Mouse (Mus musculus) monocyte, adult 5-6 weeks (primary cell): ENCODE results near the gene Klhdc8b. TPM values are rescaled to one million over a fixed set of nuclear protein-coding genes. Genes with fewer than 3 reads are reported as not detected.

ENCODE experiments used
- ATAC-seq: fragments of 153-309, 156-312 bp; replicated peaks from 2 replicates; pipeline ENCODE4 v1.8.0; 2017; ENCODE audit warnings: mild to moderate bottlenecking; ENCODE audit not compliant: low TSS enrichment, insufficient number of reproducible peaks, severe bottlenecking, poor library complexity, low FRiP score
- total RNA-seq: library from RNA; stranded (forward); fragments of 200-1000, 200-491, 200-594 nt; gene quantifications from 3 replicates; pipeline ENCODE4 v1.2.3, GENCODE M21; 2017

The Klhdc8b gene
- total RNA-seq, 1 experiment from 2014 or later, result 0.48 TPM

- no peak for ATAC-seq
Measured at GRCm38 (mm10) chr9:108455747-108456571, 5.4 kb downstream of the Klhdc8b start.

- no peak for ATAC-seq
Measured at GRCm38 (mm10) chr9:108454429-108454828, 7.0 kb downstream of the Klhdc8b start.

- ATAC-seq, result no peak
Measured at GRCm38 (mm10) chr9:108453458-108453857, 7.9 kb downstream of the Klhdc8b start.

- no peak for ATAC-seq
Measured at GRCm38 (mm10) chr9:108452911-108453310, 8.5 kb downstream of the Klhdc8b start.

- peak; percentile 76 for ATAC-seq
Measured at GRCm38 (mm10) chr9:108452291-108452906, 9.0 kb downstream of the Klhdc8b start.

GRCm38 (mm10) chr9:108451519-108452160, 9.7 kb downstream of the Klhdc8b start:
- no peak for ATAC-seq

GRCm38 (mm10) chr9:108451170-108451493, 10.2 kb downstream of the Klhdc8b start:
- ATAC-seq, result no peak

GRCm38 (mm10) chr9:108450292-108451169, 10.8 kb downstream of the Klhdc8b start:
- ATAC-seq, result no peak

GRCm38 (mm10) chr9:108449860-108450259, 11.5 kb downstream of the Klhdc8b start:
- no peak for ATAC-seq

- ATAC-seq, result no peak
Measured at GRCm38 (mm10) chr9:108445125-108445524, 16.3 kb downstream of the Klhdc8b start.

GRCm38 (mm10) chr9:108441236-108441919, 20.0 kb downstream of the Klhdc8b start:
- no peak for ATAC-seq

- no peak for ATAC-seq
Measured at GRCm38 (mm10) chr9:108440485-108440884, 20.9 kb downstream of the Klhdc8b start.

GRCm38 (mm10) chr9:108439176-108439575, 22.2 kb downstream of the Klhdc8b start:
- no peak for ATAC-seq

GRCm38 (mm10) chr9:108436182-108436581, 25.2 kb downstream of the Klhdc8b start, which contains the start of gene BC048562:
Gene BC048562 (plus strand): TSS chr9:108436482.
- ATAC-seq, result no peak

GRCm38 (mm10) chr9:108431431-108432067, 29.8 kb downstream of the Klhdc8b start:
- ATAC-seq, result no peak

- ATAC-seq, result no peak
Measured at GRCm38 (mm10) chr9:108428384-108428783, 33.0 kb downstream of the Klhdc8b start, which contains the start of gene Ccdc36. Gene Ccdc36 (minus strand): TSS chr9:108428484.

GRCm38 (mm10) chr9:108412221-108412620, 49.2 kb downstream of the Klhdc8b start:
- ATAC-seq, result no peak
